Mouse (Mus musculus): ENCODE measurements at regions not wholly inside any gene's neighbourhood (a gene's known extent, or its start where the extent isn't known, plus 50 kb on each side); places are given as distances from the start of the nearest gene placed in this dataset.
"Not testable (repeated sequence)": the region's sequence is repeated elsewhere in the genome, so short reads cannot be mapped to it uniquely, and the experiment has no call there.

DNA sequence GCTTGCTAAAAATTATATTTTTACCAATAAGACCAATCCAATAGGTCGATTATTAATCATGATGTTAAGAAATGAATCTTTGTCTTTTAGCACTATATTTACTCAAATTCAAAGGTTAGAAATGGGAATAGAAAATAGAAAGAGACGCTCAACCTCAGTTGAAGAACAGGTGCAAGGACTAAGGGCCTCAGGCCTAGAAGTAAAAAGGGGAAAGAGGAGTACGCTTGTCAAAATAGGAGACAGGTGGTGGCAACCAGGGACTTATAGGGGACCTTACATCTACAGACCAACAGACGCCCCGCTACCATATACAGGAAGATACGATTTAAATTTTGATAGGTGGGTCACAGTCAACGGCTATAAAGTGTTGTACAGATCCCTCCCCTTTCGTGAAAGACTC lies 707.2 kb upstream of the Tacstd2 start:
- not testable (repeated sequence) for TF ChIP-seq CTCF, EP300 (IDR thresholded peaks at IDR 0.05)

All from lung, postnatal 0 days (tissue).